Mouse (Mus musculus): ENCODE data around the gene Scgb2b19. TPM values are rescaled to one million over a fixed set of nuclear protein-coding genes. Genes with fewer than 3 reads are reported as not detected.
"Not testable (repeated sequence)": the region's sequence is repeated elsewhere in the genome, so short reads cannot be mapped to it uniquely, and the experiment has no call there.

Gene Scgb2b19
- polyA plus RNA-seq (2012; rRNA removed): not detected in 2 replicates

DNA sequence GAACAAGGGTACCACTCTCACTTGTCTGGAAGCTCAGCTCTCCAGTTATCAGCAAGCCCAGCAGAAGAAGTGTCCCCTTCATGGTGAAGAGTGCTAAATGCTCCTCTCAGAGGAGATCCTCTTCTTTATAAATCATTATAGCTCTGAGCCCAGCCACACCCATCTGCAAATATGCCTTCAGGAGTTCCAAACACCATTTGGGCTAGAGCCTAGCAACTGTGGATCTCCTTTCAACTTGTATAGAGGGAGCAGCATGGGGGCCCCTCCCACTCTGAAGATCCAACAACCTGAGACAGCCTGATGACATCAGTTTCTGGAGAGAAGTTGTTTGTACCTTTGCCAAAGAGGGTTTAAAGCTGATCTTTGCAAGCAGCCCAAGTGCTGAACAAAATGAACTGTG, at the start of gene Scgb2b19:
Gene Scgb2b19, minus strand, starts transcription at position 101 of the 400 bp plus-strand sequence.
- not testable (repeated sequence) for H3K4me3 ChIP-seq (ENCODE audit: insufficient read depth, low read depth, low read length); DNase-seq; H3K27ac ChIP-seq (ENCODE audit: insufficient read depth, low read depth, low read length); H3K27me3 ChIP-seq (replicated peaks; ENCODE audit: control insufficient read depth, insufficient read depth, low read length); H3K36me3 ChIP-seq (ENCODE audit: control insufficient read depth, insufficient read depth, low read length); H3K4me1 ChIP-seq (ENCODE audit: control insufficient read depth, insufficient read depth, low read length)

DNA sequence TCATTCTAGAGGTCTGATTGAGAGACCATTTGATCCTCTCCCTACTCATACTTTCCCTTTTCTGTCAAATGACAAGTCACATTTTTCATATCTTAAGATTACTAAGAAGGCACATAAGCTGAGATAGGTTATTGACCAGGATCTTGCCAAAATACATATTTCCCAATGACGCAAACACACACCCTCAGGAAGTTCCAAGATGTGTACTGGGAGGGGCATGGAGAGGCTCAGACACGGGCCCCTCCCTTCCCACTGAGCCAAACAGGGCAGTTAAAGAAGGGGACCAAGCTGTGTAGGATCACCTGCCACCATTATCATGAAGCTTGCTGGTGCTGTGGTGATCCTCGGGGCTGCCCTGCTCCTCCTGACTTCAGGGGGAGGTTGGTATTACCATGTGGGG, 6.9 kb upstream of the Scgb2b19 start, which contains the start of gene Scgb1b19:
Gene Scgb1b19, plus strand, starts transcription at position 301 of the 400 bp plus-strand sequence.
- not testable (repeated sequence) for DNase-seq; H3K36me3 ChIP-seq (ENCODE audit: control insufficient read depth, insufficient read depth, low read length); H3K27me3 ChIP-seq (replicated peaks; ENCODE audit: control insufficient read depth, insufficient read depth, low read length); H3K4me3 ChIP-seq (ENCODE audit: insufficient read depth, low read depth, low read length); H3K27ac ChIP-seq (ENCODE audit: insufficient read depth, low read depth, low read length); H3K4me1 ChIP-seq (ENCODE audit: control insufficient read depth, insufficient read depth, low read length)
- WGBS: 70% methylated on average over 3 of the region's 3 CpGs

Other genes starting within 250 kb of the Scgb2b19 start
- gene Scgb2b17, start 223.8 kb downstream of the Scgb2b19 start, polyA plus RNA-seq (2012; rRNA removed): not detected in 2 replicates
- gene Scgb1b17, start 216.9 kb downstream of the Scgb2b19 start, polyA plus RNA-seq (2012; rRNA removed): not detected in 2 replicates
- gene Scgb2b18, start 106.5 kb downstream of the Scgb2b19 start, polyA plus RNA-seq (2012; rRNA removed): not detected in 2 replicates
- not detected in 2 replicates for gene Scgb1b18, start 94.8 kb downstream of the Scgb2b19 start, polyA plus RNA-seq (2012; rRNA removed)
- gene Scgb1b19, start 7.0 kb upstream of the Scgb2b19 start, polyA plus RNA-seq (2012; rRNA removed): not detected in 2 replicates
- not detected in 2 replicates for gene Scgb2b20, start 86.0 kb upstream of the Scgb2b19 start, polyA plus RNA-seq (2012; rRNA removed)
- gene Scgb1b20, start 92.9 kb upstream of the Scgb2b19 start, polyA plus RNA-seq (2012; rRNA removed): not detected in 2 replicates
- not detected in 2 replicates for gene Scgb2b21, start 240.1 kb upstream of the Scgb2b19 start, polyA plus RNA-seq (2012; rRNA removed)

Measured in kidney, adult 2 months (tissue).